Mouse (Mus musculus): Measurements from ENCODE around the gene Rmnd1. TPM values are rescaled to one million over a fixed set of nuclear protein-coding genes. Genes with fewer than 3 reads are reported as not detected.
"Not testable (repeated sequence)": the region's sequence is repeated elsewhere in the genome, so short reads cannot be mapped to it uniquely, and the experiment has no call there.

The Rmnd1 gene
- total RNA-seq (2021): 10 to 100 TPM; 38.2 to 39.2 TPM
- long read RNA-seq, experiment 1, transcript Rmnd1-201 (13 exons, 3,139 nt): major isoform, 13 of 27 reads
- long read RNA-seq, experiment 1, partial matches to known transcripts: 0 of 27 reads
- long read RNA-seq, experiment 1, other reads (novel, unspliced or antisense): 13 of 27 reads
- long read RNA-seq, experiment 2, transcript Rmnd1-201 (13 exons, 3,139 nt): major isoform, 9 of 29 reads
- long read RNA-seq, experiment 2, partial matches to known transcripts: 2 of 29 reads
- long read RNA-seq, experiment 2, other reads (novel, unspliced or antisense): 16 of 29 reads

DNA sequence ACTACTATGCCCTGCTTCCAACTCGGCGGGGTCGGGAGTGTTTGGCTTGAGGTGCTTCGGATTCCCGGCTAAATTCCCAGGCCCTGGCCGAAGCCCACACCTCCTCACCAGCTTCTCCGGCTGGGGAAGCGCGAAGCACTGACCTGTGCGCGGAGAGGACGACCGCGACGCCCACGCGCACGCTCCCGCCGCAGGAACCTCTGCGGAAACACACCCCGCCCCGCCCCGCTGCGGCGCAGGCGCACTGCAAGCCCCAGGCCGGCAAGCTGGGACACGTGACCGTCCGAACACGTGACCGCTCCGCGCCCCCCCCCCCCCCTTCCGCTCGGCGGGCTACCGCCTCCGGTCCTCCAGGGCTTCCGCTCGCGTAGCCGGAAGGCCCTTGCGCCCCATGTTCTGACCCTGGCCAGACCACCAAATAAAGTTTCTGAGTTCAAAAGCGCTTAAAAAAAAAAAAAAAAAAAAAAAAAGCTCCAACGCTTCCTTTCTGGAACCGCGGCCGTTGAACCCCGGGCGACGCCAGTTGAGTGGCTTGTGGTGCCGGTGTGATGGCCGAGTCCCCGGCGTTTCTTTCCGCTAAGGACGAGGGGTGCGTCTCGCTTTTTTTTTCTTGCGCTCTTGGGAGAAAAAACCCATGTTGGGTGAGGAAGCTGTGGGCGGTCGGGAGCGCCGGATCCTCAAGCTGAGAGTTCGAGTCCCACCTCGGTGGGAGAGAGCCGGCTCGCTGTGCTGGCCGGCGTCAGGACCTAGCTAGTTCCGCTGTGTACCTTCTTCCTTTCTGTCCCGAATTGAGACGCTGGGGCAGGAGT is at the start of gene Rmnd1, which contains the start of gene Armt1:
Rmnd1 (minus strand) TSS at position 266 of the 809 bp plus-strand sequence.
Armt1 (plus strand) TSS at position 345 of the 809 bp plus-strand sequence.
- TF ChIP-seq CTCF (IDR thresholded peaks at IDR 0.05): no peak
- H3K27ac ChIP-seq: peak within 1 kb of the TSS; percentile 98
- intact Hi-C loops (cut with DNase I): loop anchor here (2.0 kb wide), 1 partner anchor 46 kb away; no protein-coding TSS in a partner anchor
- H3K4me3 ChIP-seq: peak within 1 kb of the TSS; percentile 85
- peak; percentile 97 for DNase-seq (ENCODE audit: extremely low spot score in 1 of 2, low spot score in 2 of 2)

DNA sequence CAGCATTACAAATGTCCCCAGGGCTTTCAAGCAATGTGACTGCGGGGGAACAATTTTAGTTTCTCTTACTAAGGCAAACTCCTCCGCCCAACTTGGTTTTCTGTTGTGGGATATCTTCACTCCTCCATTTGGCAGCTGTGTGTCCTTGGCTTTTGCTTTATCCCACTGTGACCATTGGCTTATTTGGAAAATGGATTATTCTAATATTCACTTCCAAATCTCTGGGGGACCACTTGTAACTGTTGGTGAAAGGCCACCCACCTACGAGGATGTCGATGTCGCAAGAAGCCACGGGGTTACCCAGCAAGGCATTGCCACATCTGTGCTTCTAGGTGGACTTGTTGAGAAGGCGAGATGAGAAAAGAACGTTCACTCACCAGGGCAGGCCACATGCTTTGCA is 49.5 kb upstream of the Rmnd1 start:
- no peak for TF ChIP-seq CTCF (IDR thresholded peaks at IDR 0.05)
- Histone ChIP-seq H3K4me3 (no peak overlapping the region), H3K27ac (no peak overlapping the region)
- DNase-seq (ENCODE audit: extremely low spot score in 1 of 2, low spot score in 2 of 2): no peak
- intact Hi-C loops (cut with DNase I): no loop called here

DNA sequence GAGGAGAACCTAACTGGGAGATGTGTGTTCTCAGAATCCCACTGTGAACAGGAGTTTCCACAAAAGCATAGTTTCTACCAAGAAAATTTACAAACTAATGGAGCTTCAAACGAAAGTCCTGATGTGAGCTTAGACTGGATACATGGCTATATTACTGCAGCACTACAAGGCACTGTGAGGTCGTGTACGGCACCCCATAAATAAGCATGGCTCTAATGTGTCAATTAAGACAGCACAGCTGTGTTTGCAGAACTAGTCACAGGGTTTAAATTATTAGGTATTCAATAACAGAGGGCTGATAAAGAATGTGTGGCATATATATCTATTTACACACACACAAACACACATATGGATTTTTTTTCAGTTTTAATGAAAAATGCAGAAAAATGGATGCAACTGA is 48.7 kb upstream of the Rmnd1 start:
- TF ChIP-seq CTCF (IDR thresholded peaks at IDR 0.05): no peak
- no peak for DNase-seq (ENCODE audit: extremely low spot score in 1 of 2, low spot score in 2 of 2)
- intact Hi-C loops (cut with DNase I): no loop called here

DNA sequence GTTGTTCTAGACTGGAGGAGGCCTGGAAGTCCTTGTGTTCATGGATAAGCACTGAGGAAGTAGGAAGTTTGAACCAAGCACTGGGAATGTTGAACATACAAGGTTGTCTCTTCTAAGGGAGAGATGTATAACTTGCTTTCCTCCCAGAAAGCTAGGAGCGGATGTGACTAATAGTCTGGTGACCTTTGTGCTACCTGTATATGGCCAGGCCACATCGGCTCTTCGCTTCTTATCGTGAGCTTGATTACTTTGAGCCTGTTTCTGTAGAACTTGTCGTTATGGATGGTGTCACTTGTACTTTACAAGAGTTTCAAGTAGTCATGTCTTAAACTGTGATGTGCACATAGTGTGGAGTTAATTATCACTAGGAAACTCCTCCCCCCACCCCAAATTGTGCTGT is 44.4 kb upstream of the Rmnd1 start:
- TF ChIP-seq CTCF (IDR thresholded peaks at IDR 0.05): no peak
- no peak overlapping the region for H3K4me3 ChIP-seq
- no peak overlapping the region for H3K27ac ChIP-seq
- intact Hi-C loops (cut with DNase I): no loop called here
- DNase-seq (ENCODE audit: extremely low spot score in 1 of 2, low spot score in 2 of 2): no peak

More for the DNA sequence above, 48.7 kb upstream of the Rmnd1 start:
- Histone ChIP-seq H3K4me3 (no peak overlapping the region), H3K27ac (no peak overlapping the region)

DNA sequence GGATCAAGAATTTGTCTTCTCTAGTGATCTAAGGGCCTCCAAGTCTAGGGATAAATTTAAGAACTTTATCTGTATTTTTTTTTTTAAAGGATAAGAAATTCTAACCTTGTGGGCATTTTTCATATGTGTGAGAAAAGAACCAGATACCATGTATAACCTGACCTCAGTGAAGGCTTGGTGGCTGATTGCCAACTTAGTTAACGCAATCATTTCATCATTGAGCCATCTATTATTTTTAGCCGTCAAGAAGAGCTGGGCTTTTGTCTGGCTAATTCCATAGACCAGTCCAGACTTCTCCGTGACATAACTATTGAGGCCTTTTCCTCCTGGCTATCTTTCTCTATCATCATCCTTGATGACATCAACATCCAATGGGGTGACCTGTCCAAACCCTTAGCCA is 43.2 kb upstream of the Rmnd1 start:
- DNase-seq (ENCODE audit: extremely low spot score in 1 of 2, low spot score in 2 of 2): no peak
- TF ChIP-seq CTCF (IDR thresholded peaks at IDR 0.05): no peak
- no peak overlapping the region for H3K4me3 ChIP-seq
- intact Hi-C loops (cut with DNase I): no loop called here
- no peak overlapping the region for H3K27ac ChIP-seq

DNA sequence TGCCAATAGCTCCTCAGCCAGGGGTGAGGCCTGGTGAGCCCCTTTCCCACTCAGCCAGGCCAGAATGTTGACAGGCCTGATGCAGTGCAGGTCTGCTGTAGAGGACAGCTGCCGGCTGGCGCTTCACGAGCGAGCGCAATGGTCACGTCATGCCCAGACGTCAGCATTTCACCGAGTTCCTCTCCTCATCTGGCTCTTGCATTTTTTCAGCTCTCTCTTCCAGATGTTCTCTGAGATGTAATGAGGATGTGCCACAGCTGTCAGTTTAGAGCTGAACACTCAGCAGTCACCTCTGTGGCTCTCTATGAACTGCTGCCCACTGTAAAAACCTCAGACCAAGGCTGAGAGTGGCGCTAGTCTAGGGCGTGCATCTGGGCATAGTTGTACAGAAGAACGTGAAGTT is 41.4 kb upstream of the Rmnd1 start:
- Histone ChIP-seq H3K4me3 (no peak overlapping the region), H3K27ac (no peak overlapping the region)
- no peak for DNase-seq (ENCODE audit: extremely low spot score in 1 of 2, low spot score in 2 of 2)
- intact Hi-C loops (cut with DNase I): no loop called here
- TF ChIP-seq CTCF (IDR thresholded peaks at IDR 0.05): no peak

DNA sequence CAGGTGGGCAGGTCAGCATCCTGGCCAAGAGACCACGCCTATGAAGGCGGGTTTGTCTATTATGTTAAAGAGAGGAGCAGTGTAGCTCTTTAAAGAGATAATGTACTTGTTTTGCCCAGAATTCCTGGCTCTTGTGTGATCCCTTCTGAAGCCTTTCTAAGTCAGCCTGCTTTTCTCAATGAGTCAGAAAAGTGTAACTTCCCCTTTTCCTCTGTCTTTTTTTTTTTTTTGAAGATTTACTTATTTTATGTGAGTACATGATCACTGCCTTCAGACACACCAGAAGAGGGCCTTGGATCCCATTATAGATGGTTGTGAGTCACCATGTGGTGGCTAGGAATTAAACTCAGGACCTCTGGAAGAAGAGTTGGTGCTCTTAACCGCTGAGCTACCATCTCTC is 37.2 kb upstream of the Rmnd1 start:
- no peak for TF ChIP-seq CTCF (IDR thresholded peaks at IDR 0.05)
- Histone ChIP-seq H3K27ac (no peak overlapping the region), H3K4me3 (no peak overlapping the region)
- DNase-seq (ENCODE audit: extremely low spot score in 1 of 2, low spot score in 2 of 2): no peak
- intact Hi-C loops (cut with DNase I): no loop called here

DNA sequence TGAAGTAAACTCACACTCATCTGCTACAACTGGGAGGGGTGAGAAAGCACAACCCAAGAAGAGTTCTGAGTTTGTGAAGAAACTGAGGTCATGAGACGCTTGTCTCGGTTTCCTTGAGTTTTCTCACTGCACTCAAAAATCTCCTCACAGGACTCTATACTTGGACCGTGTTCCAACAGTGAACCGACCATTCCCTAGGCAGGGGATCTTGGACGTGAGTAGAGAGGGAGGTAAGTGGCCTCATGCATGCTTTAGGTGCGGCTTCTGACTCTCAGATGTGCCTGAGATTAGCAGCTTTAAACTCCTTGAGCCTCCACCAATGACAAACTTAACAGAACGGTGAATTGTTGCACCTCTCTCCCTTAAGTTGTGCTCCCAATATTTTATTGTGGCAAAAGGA is 33.6 kb upstream of the Rmnd1 start:
- intact Hi-C loops (cut with DNase I): no loop called here
- TF ChIP-seq CTCF (IDR thresholded peaks at IDR 0.05): no peak
- DNase-seq (ENCODE audit: extremely low spot score in 1 of 2, low spot score in 2 of 2): no peak
- no peak overlapping the region for H3K27ac ChIP-seq
- H3K4me3 ChIP-seq: no peak overlapping the region

DNA sequence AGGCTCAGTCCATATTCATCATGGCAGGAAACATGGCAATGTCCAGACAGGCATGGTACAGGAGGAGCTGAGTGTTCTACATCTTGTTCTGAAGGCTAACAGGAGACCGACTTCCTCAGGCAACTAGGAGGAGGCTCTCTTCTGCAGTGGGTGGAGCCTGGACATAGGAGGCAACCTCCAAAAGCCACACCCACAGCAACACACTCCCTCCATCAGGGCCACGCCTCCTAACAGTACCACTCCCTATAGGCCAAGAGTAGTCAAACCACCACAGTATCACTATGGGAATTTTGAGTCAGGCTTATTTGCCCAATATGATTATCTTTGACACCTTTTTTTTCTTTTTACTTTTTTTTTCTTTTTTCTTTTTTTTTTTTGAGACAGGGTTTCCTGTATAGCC is 28.0 kb upstream of the Rmnd1 start:
- no peak for TF ChIP-seq CTCF (IDR thresholded peaks at IDR 0.05)
- Histone ChIP-seq H3K4me3 (no peak overlapping the region), H3K27ac (no peak overlapping the region)
- no peak for DNase-seq (ENCODE audit: extremely low spot score in 1 of 2, low spot score in 2 of 2)
- intact Hi-C loops (cut with DNase I): no loop called here

DNA sequence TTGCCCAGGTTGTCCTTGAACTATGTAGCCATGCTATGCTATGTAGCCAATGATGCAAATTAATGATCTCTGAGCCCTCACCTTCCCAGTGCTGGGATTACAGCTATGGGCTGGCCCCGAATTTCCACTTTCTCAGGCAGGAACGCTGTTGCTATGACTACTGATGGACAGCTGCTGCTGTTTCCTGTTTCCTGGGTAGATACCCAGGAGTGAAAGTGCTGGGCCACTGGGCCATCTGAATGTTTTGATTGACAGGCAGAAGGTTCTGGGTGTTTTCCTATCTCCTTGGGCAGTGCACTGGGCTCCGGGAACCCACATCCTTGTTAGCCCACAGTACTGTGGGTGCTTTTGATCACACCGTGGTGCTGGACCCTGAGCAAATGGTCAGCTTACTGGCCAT is 24.2 kb upstream of the Rmnd1 start:
- DNase-seq (ENCODE audit: extremely low spot score in 1 of 2, low spot score in 2 of 2): no peak
- H3K27ac ChIP-seq: no peak overlapping the region
- intact Hi-C loops (cut with DNase I): no loop called here
- no peak overlapping the region for H3K4me3 ChIP-seq
- no peak for TF ChIP-seq CTCF (IDR thresholded peaks at IDR 0.05)

DNA sequence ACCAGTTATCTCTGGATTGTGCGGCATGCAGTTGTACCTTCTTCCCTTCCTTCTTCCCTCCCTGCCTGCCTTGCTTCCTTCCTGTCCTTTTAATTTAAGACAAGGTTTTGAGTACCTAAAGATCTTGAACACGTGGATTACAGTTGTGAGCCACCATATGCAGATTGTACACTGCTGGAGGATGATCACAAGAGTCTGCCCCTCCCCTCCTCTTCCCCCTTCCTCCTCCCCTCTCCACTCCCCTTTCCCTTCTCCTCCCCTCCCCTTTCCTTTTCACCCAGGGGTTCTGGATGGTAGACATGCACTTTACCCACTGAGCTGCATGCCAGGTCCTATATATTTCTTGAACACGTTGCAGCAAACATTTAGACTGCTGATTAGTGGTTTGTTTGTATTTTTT is 3.2 kb upstream of the Rmnd1 start:
- Histone ChIP-seq H3K27ac (no peak overlapping the region), H3K4me3 (no peak overlapping the region)
- DNase-seq (ENCODE audit: extremely low spot score in 1 of 2, low spot score in 2 of 2): no peak
- intact Hi-C loops (cut with DNase I): no loop called here
- no peak for TF ChIP-seq CTCF (IDR thresholded peaks at IDR 0.05)

DNA sequence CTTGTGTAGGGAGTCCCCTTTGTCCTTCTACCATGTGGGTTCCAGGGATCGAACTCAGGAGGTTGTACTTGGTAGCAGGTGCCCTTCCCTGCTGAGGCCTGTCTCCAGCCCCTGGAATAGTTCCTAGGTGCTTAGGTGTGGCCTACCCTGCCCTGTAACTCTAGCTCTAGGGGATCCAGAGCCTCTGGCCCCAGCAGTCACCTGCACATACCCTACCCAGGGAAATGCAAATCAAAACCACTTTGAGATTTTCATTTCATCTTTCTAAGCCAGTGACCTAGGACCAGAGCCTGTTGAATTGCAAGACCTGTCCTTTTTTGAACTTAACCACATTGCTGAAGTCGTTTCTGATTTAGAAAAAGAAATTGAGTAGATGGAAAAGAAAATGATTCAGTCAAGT is 1.7 kb upstream of the Rmnd1 start:
- intact Hi-C loops (cut with DNase I): loop anchor here (2.0 kb wide), 1 partner anchor 47 kb away; no protein-coding TSS in a partner anchor
- DNase-seq (ENCODE audit: extremely low spot score in 1 of 2, low spot score in 2 of 2); H3K4me3 ChIP-seq; H3K27ac ChIP-seq: not testable (repeated sequence)
